22 mouse cellular contexts compared by ENCODE assay signal in genomic region chr11:35469940-35470339, GRCm38 (mm10).
DNase-seq lines count a peak whose midpoint lies in the region; ATAC-seq lines count a peak whose summit lies in the region.
"Had no signal": no experiment of that assay in that cellular context is flagged by ENCODE, and none has a peak within 500 bp of the region (broad histone marks: within the 10 kb centered on the region; RNA-seq: fewer than 3 reads in every experiment).

No protein-coding gene starts in this region.

- peaks cover 9% of the 10 kb centered on the region; the same call in 1 of the 2 replicates for H3K27me3 ChIP-seq in neural tube, embryonic 13.5 days
- H3K27me3 ChIP-seq in neural tube, embryonic 15.5 days (replicated peaks), result peaks cover 5% of the 10 kb centered on the region
- H3K27me3 ChIP-seq in limb, embryonic 12.5 days, result no peaks in the 10 kb centered on the region
- H3K27me3 ChIP-seq: heart, embryonic 13.5 days; neural tube, embryonic 12.5 days had no signal

- 83% methylated on average over 4 of the region's 4 CpGs for WGBS in neural tube, embryonic 13.5 days
- 85% methylated on average over 4 of the region's 4 CpGs for WGBS in neural tube, embryonic 15.5 days
- 23% methylated on average over 4 of the region's 4 CpGs for WGBS in limb, embryonic 12.5 days

- 0 out of 2 replicates have a peak overlapping the region, but pooled peaks have one; percentile 14 for H3K27ac ChIP-seq in neural tube, embryonic 13.5 days (replicated peaks)
- H3K27ac ChIP-seq in neural tube, embryonic 15.5 days (replicated peaks), result no peak overlapping the region
- peak overlapping the region; percentile 43 for H3K27ac ChIP-seq in limb, embryonic 12.5 days
- H3K27ac ChIP-seq: forebrain, embryonic 15.5 days; gastrocnemius, adult 2 months; heart, embryonic 13.5 days; macrophage; neural tube, embryonic 12.5 days had no signal

- no peak overlapping the region for H3K4me2 ChIP-seq in neural tube, embryonic 13.5 days
- no peak overlapping the region for H3K4me2 ChIP-seq in neural tube, embryonic 15.5 days
- H3K4me2 ChIP-seq in limb, embryonic 12.5 days, result no peak overlapping the region
- H3K4me2 ChIP-seq: forebrain, embryonic 15.5 days; heart, embryonic 13.5 days; midbrain, embryonic 11.5 days; neural tube, embryonic 12.5 days had no signal

- no peak for ATAC-seq in neural tube, embryonic 13.5 days (ENCODE audit: low read depth)
- no peak for ATAC-seq in neural tube, embryonic 15.5 days (ENCODE audit: low FRiP score)
- ATAC-seq in limb, embryonic 12.5 days (ENCODE audit: insufficient number of reproducible peaks, insufficient read depth, low FRiP score, low TSS enrichment, low read depth), result 0 out of 2 replicates have a peak, but pooled peaks have one; percentile 21
- ATAC-seq: CD4-positive, CD25-positive, alpha-beta regulatory T cell, adult 4 months; forebrain, embryonic 15.5 days had no signal

- no peak overlapping the region for H3K4me3 ChIP-seq in neural tube, embryonic 13.5 days
- no peak overlapping the region for H3K4me3 ChIP-seq in neural tube, embryonic 15.5 days (replicated peaks)
- H3K4me3 ChIP-seq in limb, embryonic 12.5 days (replicated peaks), result no peak overlapping the region
- H3K4me3 ChIP-seq: erythroblast, embryonic 14.5 days; forebrain, embryonic 15.5 days; gastrocnemius, adult 2 months; heart, embryonic 13.5 days; neural tube, embryonic 12.5 days had no signal

- H3K4me1 ChIP-seq in neural tube, embryonic 13.5 days (replicated peaks), result peaks cover 23% of the 10 kb centered on the region
- peaks cover 10% of the 10 kb centered on the region for H3K4me1 ChIP-seq in neural tube, embryonic 15.5 days
- peaks cover 45% of the 10 kb centered on the region for H3K4me1 ChIP-seq in limb, embryonic 12.5 days (replicated peaks)
- H3K4me1 ChIP-seq: forebrain, embryonic 15.5 days had no signal

- no peaks in the 10 kb centered on the region for H3K36me3 ChIP-seq in neural tube, embryonic 13.5 days
- no peaks in the 10 kb centered on the region for H3K36me3 ChIP-seq in neural tube, embryonic 15.5 days
- no peaks in the 10 kb centered on the region for H3K36me3 ChIP-seq in limb, embryonic 12.5 days
- H3K36me3 ChIP-seq: forebrain, embryonic 15.5 days; G1E; heart, embryonic 13.5 days; neural tube, embryonic 12.5 days had no signal

- DNase-seq in embryo, embryonic 11 days, result peak; percentile 8
- no peak for DNase-seq in embryo, embryonic 9.5 days (ENCODE audit: extremely low spot score)
- DNase-seq in thymus, postnatal 4 days, result no peak
- no peak for DNase-seq in cerebellum, adult 8-10 months
- no peak for DNase-seq in cerebellum, adult 9-11 months
- DNase-seq: cerebellum, postnatal 10 days; gastrocnemius, adult 2 months; heart, postnatal 4 days; layer of hippocampus, adult 9-11 months; lung, adult 2 months; right cerebral cortex, postnatal 14 days had no signal

- no peaks in the 10 kb centered on the region for H3K9me3 ChIP-seq in neural tube, embryonic 13.5 days
- no peaks in the 10 kb centered on the region for H3K9me3 ChIP-seq in neural tube, embryonic 15.5 days (replicated peaks)
- no peaks in the 10 kb centered on the region for H3K9me3 ChIP-seq in limb, embryonic 12.5 days
- H3K9me3 ChIP-seq: forebrain, embryonic 15.5 days; heart, embryonic 13.5 days; neural tube, embryonic 12.5 days had no signal

- no peak overlapping the region for H3K9ac ChIP-seq in neural tube, embryonic 13.5 days
- no peak overlapping the region for H3K9ac ChIP-seq in neural tube, embryonic 15.5 days (replicated peaks)
- no peak overlapping the region for H3K9ac ChIP-seq in limb, embryonic 12.5 days (replicated peaks)
- H3K9ac ChIP-seq: forebrain, embryonic 15.5 days; heart, embryonic 13.5 days; neural tube, embryonic 12.5 days had no signal
